Mouse (Mus musculus): ENCODE data around the gene Apobec4.

Apobec4 gene

DNA sequence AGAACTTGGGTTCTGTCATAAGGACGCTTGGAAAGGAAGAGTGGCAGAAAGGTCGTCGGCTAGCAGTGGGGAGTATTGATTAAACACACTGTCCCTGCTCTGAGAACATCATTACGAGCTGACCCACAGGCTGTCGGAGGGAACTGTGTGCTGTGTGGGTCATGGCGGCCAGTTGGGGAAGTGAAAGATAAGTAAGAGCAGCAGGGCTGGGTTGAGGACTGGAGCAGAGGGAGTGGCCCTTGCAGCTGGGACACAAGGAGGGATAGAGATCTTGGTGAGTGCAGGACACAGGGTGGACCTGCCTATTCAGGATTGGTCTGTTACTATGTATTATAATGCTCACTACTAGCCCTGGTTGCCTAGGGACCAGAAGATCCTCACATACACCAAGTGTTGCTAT lies 54.6 kb downstream of the Apobec4 start:
- no peak for DNase-seq (ENCODE audit: low spot score in 2 of 2)

All from urinary bladder, adult 18-20 months (tissue).